Mouse (Mus musculus) testis, adult 2 months (tissue): ENCODE data around the gene Zfp688.

Experiments
- CTCF ChIP-seq: fragments of 200-500 bp; IDR thresholded peaks from 2 replicates; pipeline ENCODE4 v1.5.1; 2012; ENCODE audit warnings: low read depth, mild to moderate bottlenecking, inconsistent platforms, low read length, moderate library complexity; ENCODE audit not compliant: control insufficient read depth, insufficient read depth, insufficient replicate concordance
- POLR2A ChIP-seq: fragments of 200-500 bp; IDR thresholded peaks from 2 replicates; pipeline ENCODE4 v1.6.1; 2012; ENCODE audit warnings: low read depth, mild to moderate bottlenecking, inconsistent platforms, low read length, moderate library complexity; ENCODE audit not compliant: control insufficient read depth

DNA sequence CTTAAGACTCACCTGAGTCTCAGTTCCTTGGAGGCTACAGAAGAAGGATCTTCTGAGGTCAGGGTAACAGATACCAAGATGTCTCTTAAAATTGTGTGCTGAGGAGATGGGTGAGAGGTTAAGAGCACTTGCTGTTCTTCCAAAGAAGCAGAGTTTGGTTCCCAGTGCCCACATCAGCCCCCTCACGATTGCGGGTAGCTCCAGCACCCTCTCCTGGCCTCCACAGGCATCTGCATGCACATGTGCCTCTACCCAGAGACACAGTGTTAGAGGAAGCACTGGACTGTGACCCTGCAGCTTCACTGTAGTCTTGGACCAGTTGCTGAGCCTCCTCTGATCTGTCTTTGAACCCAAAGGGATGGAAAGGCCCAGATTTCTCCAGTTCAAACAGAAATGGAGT is 18.9 kb downstream of the Zfp688 start:
- TF ChIP-seq POLR2A, result no peak
- no peak for TF ChIP-seq CTCF
